Mouse (Mus musculus) intestine, embryonic 14.5 days (tissue): ENCODE results near the gene Fcrlb. TPM values are rescaled to one million over a fixed set of nuclear protein-coding genes. Genes with fewer than 3 reads are reported as not detected.

Experiments used
- ATAC-seq: fragments of 200-750 bp; cut with Nextera tagmentation; replicated peaks from 2 replicates; pipeline ENCODE4 v1.8.0; 2017; ENCODE audit warnings: low read depth, moderate number of reproducible peaks, moderate TSS enrichment, moderate library complexity; ENCODE audit not compliant: low FRiP score, low TSS enrichment
- DNase-seq: peaks from one replicate; pipeline ENCODE4 v3.0.0-alpha.2; 2018; ENCODE audit warnings: low spot score
- H3K27ac ChIP-seq: fragments of 300-500 bp; sonication (generic); 2 replicates; pipeline ENCODE4 v1.5.1; 2014; ENCODE audit warnings: low read depth, mild to moderate bottlenecking, control low read depth
- H3K27me3 ChIP-seq: fragments of 300-500 bp; sonication (generic); replicated peaks from 2 replicates; pipeline ENCODE4 v1.6.1; 2014; ENCODE audit warnings: low read length, control low read depth; ENCODE audit not compliant: control insufficient read depth, insufficient read depth
- H3K36me3 ChIP-seq: fragments of 300-500 bp; sonication (generic); 2 replicates; pipeline ENCODE4 v1.6.1; 2014; ENCODE audit warnings: low read length, control low read depth; ENCODE audit not compliant: control insufficient read depth, insufficient read depth
- H3K4me1 ChIP-seq: fragments of 300-500 bp; sonication (generic); replicated peaks from 2 replicates; pipeline ENCODE4 v1.6.1; 2014; ENCODE audit warnings: low read length, control low read depth, mixed read lengths; ENCODE audit not compliant: control insufficient read depth, insufficient read depth
- H3K4me2 ChIP-seq: fragments of 300-500 bp; sonication (generic); 2 replicates; pipeline ENCODE4 v1.6.1; 2014; ENCODE audit warnings: low read length
- H3K4me3 ChIP-seq: fragments of 300-500 bp; sonication (generic); 2 replicates; pipeline ENCODE4 v1.5.1; 2014; ENCODE audit warnings: low read depth, low read length, control low read depth, mixed read lengths
- H3K9ac ChIP-seq: fragments of 300-500 bp; sonication (generic); 2 replicates; pipeline ENCODE4 v1.6.1; 2014; ENCODE audit warnings: mild to moderate bottlenecking, low read length
- H3K9me3 ChIP-seq: fragments of 300-500 bp; sonication (generic); 2 replicates; pipeline ENCODE4 v1.6.1; 2016; ENCODE audit warnings: low read length, control low read depth; ENCODE audit not compliant: control insufficient read depth
- WGBS: fragments of 180-500 bp; shearing (Covaris S2); extraction: QIAGEN DNeasy Blood & Tissue Kit; methylation state at CpG from one replicate; pipeline ENCODE4 v1.1.7; 2014; 5-methylcytosine and 5-hydroxymethylcytosine counted together
- polyA plus RNA-seq: library from polyadenylated mRNA; unstranded; fragments of >200 nt; fragmentation: Nextera tagmentation; extraction: Ambion mirVana; gene quantifications from 2 replicates; pipeline ENCODE4 v1.2.1, GENCODE M21; 2014

Fcrlb gene
- polyA plus RNA-seq, 1 experiment from 2014 or later: not detected

GRCm38 (mm10) chr1:170871402-170871801 is 41.3 kb downstream of the Fcrlb start:
- H3K9me3 ChIP-seq: no peaks in the 10 kb centered on the region
- no peak overlapping the region for H3K4me2 ChIP-seq
- H3K4me1 ChIP-seq: peaks cover 9% of the 10 kb centered on the region
- H3K4me3 ChIP-seq: no peak overlapping the region
- H3K9ac ChIP-seq: no peak overlapping the region
- H3K36me3 ChIP-seq: peaks cover 43% of the 10 kb centered on the region
- H3K27ac ChIP-seq: no peak overlapping the region
- 88% methylated on average over 6 of the region's 6 CpGs for whole genome bisulfite sequencing
- no peak for DNase-seq
- no peak for ATAC-seq
- no peaks in the 10 kb centered on the region for H3K27me3 ChIP-seq

DNA sequence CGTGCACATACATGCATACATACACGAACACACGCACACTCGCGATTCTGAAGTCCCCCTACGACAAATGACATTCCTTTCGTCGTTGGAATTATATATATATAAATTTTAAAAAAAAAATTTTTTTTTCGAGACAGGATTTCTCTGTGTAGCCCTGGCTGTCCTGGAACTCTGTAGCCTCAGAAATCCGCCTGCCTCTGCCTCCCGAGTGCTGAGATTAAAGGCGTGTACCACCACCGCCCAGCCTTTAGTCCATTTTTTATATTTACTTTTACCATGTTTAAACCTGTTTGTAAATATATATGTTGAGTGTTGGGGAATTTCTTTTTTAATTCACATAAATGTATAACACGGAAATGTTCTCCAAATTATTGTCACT is 43.8 kb downstream of the Fcrlb start:
- H3K27me3 ChIP-seq: no peaks in the 10 kb centered on the region
- ATAC-seq (no peak), DNase-seq (no peak)
- peaks cover 13% of the 10 kb centered on the region for H3K4me1 ChIP-seq
- H3K9ac ChIP-seq: peak overlapping the region; percentile 82
- peaks cover 19% of the 10 kb centered on the region for H3K36me3 ChIP-seq
- peak overlapping the region; percentile 96 for H3K4me3 ChIP-seq
- no peak overlapping the region for H3K27ac ChIP-seq
- peak overlapping the region; percentile 64 for H3K4me2 ChIP-seq
- WGBS: 15% methylated on average over 14 of the region's 14 CpGs
- H3K9me3 ChIP-seq: no peaks in the 10 kb centered on the region

DNA sequence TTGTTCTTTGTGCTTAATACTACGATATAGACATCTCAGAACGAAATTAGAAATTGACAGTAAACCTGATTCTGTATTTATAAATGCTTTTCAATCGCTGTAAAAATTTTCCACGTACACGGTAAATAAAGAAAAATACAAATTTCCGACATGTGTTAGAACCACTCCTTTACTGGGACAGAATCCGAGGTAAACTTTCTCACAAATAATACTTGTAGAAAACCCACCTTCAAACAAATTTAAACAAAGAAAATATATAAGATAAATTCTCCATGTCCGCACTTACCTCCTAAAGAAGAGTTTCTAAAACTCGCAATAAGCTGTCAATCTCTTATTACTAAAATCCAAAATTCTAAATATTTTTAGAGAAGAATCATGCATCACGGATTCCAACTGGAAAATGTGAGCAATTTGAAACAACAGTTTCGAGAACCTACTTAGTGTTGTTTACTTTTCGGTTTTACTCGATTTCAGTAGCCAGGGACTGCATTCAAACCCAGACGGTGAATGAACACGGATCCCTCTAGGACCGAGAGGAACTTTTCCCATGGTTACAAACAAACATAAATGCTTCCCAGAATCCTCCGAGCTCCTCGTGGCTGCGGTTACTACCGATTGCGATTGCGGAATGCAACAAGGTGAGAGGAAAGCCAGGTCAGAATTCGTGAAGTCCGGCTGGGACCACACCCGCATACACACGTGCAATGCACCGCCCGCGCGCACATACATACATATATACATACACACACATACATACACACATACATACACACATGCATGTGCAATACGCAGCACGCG is 44.4 kb downstream of the Fcrlb start:
- Histone ChIP-seq H3K27me3 (no peaks in the 10 kb centered on the region), H3K9me3 (no peaks in the 10 kb centered on the region), H3K36me3 (peaks cover 13% of the 10 kb centered on the region), H3K4me3 (peak overlapping the region; percentile 96), H3K4me2 (peak overlapping the region; percentile 64), H3K27ac (peak overlapping the region; percentile 54; the same call in 1 of the 2 replicates), H3K4me1 (peaks cover 13% of the 10 kb centered on the region), H3K9ac (peak overlapping the region; percentile 82)
- ATAC-seq (peak; percentile 72), DNase-seq (peak; percentile 86)
- WGBS: 1% methylated on average over 33 of the region's 33 CpGs

GRCm38 (mm10) chr1:170867691-170868105 is 45.0 kb downstream of the Fcrlb start, which contains the start of gene Atf6:
Atf6 (minus strand) TSS chr1:170867771.
- no peaks in the 10 kb centered on the region for H3K27me3 ChIP-seq
- WGBS: under 1% methylated on average over 25 of the region's 25 CpGs
- H3K9me3 ChIP-seq: no peaks in the 10 kb centered on the region
- peaks cover 10% of the 10 kb centered on the region; the same call in 1 of the 2 replicates for H3K36me3 ChIP-seq
- peak; percentile 75 for ATAC-seq
- peak within 1 kb of the TSS; percentile 54; the same call in 1 of the 2 replicates for H3K27ac ChIP-seq
- H3K4me1 ChIP-seq: peaks cover 16% of the 10 kb centered on the region
- DNase-seq: peak; percentile 100
- H3K4me3 ChIP-seq: peak within 1 kb of the TSS; percentile 96
- H3K4me2 ChIP-seq: peak within 1 kb of the TSS; percentile 64
- H3K9ac ChIP-seq: peak within 1 kb of the TSS; percentile 82

DNA sequence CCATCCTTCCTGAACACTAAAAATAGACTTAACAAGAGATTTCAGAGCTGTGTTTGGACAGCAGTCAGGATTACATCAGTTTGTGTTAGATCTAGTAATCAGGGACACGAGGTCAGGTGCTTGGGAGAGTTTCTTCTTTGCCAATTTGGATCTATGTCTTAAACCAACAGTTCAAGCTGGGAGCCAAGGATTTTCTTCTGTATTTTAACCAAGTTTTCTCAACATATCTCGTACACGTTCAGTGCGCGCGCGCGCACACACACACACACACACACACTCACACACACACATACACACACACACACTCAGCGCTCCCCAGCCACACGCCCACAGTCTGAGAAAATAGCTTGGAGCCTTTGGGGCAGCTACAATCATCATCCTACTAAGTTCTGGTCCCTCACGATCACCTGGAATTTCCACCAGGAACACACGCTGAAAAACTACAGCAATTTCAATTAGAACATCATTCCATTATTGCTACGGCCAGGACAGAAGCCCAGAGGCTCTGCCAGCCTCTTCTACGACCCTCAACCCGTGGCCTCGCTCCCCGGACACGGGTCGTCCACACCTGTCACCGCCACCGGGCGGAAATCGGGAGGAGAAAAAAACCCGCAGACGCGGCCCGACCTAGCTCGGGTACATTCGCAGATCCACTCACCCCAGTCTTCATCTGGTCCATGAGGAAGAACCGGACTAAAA is 45.6 kb downstream of the Fcrlb start:
- peak overlapping the region; percentile 96 for H3K4me3 ChIP-seq
- no peak for DNase-seq

DNA sequence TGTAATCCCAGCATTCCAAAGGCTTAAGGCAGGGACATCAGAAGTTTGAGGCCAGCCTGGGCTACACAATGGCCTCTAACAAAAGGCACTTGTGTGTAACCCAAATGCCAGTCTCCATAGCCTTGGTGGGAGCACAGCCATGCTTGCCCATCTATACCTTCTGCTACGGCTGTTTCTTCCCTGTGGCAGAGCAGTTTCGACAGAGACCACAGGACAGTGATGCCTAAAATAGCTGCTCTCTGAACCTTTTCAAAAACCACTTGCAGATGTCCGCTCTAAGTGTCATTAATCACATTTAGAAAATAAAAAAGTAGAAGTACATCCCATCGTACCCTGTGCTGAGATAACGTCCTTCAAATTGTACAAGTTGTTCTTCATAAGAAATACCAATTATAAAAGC is 47.3 kb downstream of the Fcrlb start:
- no peak overlapping the region for H3K4me2 ChIP-seq
- no peak overlapping the region for H3K9ac ChIP-seq
- ATAC-seq (no peak), DNase-seq (no peak)
- H3K9me3 ChIP-seq: no peaks in the 10 kb centered on the region
- no peaks in the 10 kb centered on the region for H3K36me3 ChIP-seq
- no peaks in the 10 kb centered on the region for H3K27me3 ChIP-seq
- 78% methylated on average over 5 of the region's 5 CpGs for WGBS
- no peak overlapping the region for H3K4me3 ChIP-seq
- peaks cover 16% of the 10 kb centered on the region for H3K4me1 ChIP-seq
- H3K27ac ChIP-seq: no peak overlapping the region

More for the DNA sequence above, 45.6 kb downstream of the Fcrlb start:
- H3K9ac ChIP-seq: peak overlapping the region; percentile 82
- peak overlapping the region; percentile 64 for H3K4me2 ChIP-seq
- H3K27ac ChIP-seq: peak overlapping the region; percentile 54; the same call in 1 of the 2 replicates
- H3K27me3 ChIP-seq: no peaks in the 10 kb centered on the region
- H3K9me3 ChIP-seq: no peaks in the 10 kb centered on the region
- ATAC-seq: peak; percentile 51
- 2% methylated on average over 30 of the region's 30 CpGs for WGBS
- peaks cover 16% of the 10 kb centered on the region for H3K4me1 ChIP-seq
- H3K36me3 ChIP-seq: peaks cover 5% of the 10 kb centered on the region; the same call in 1 of the 2 replicates

DNA sequence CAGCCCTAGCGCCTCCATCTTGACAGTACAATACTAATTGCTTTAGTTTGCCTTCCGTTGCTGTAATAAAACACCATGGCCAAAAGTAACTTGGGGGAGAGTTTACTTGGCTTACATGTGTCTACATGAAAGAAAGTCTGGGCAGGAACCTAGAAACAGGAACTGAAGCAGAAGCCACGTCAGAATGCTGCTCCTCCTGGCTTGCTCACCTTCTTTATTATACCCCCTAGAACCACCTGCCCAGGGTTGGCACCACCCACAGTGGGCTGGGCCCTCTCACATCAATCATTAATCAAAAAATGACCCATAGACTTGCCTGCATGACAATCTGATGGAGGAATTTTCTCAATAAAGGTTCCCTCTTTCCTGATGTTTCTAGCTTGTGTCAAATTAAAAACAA is 48.0 kb downstream of the Fcrlb start:
- WGBS: 69% methylated on average over 3 of the region's 3 CpGs
- DNase-seq (no peak), ATAC-seq (no peak)

GRCm38 (mm10) chr1:170864234-170864633 is 48.5 kb downstream of the Fcrlb start:
- no peak overlapping the region for H3K27ac ChIP-seq
- H3K36me3 ChIP-seq: no peaks in the 10 kb centered on the region
- H3K27me3 ChIP-seq: no peaks in the 10 kb centered on the region
- H3K9me3 ChIP-seq: no peaks in the 10 kb centered on the region
- no peak overlapping the region for H3K9ac ChIP-seq
- ATAC-seq: no peak
- no peak for DNase-seq
- H3K4me3 ChIP-seq: no peak overlapping the region
- no peak overlapping the region for H3K4me2 ChIP-seq
- H3K4me1 ChIP-seq: peaks cover 13% of the 10 kb centered on the region

More for the DNA sequence above, 48.0 kb downstream of the Fcrlb start:
- H3K27ac ChIP-seq: no peak overlapping the region
- H3K27me3 ChIP-seq: no peaks in the 10 kb centered on the region
- H3K9ac ChIP-seq: no peak overlapping the region
- no peaks in the 10 kb centered on the region for H3K9me3 ChIP-seq
- H3K4me1 ChIP-seq: peaks cover 16% of the 10 kb centered on the region
- no peak overlapping the region for H3K4me3 ChIP-seq
- H3K4me2 ChIP-seq: no peak overlapping the region
- no peaks in the 10 kb centered on the region for H3K36me3 ChIP-seq
